Mouse (Mus musculus): ENCODE data around the gene Dmwd. TPM values are rescaled to one million over a fixed set of nuclear protein-coding genes. Genes with fewer than 3 reads are reported as not detected.

Gene Dmwd
- 10.7 TPM for polyA plus RNA-seq (2015; fragmentation: Illumina TruSeq; extraction: RNeasy Lipid Tissue Mini Kit (QIAGEN cat#74804); ENCODE audit: insufficient read depth, low read depth, low replicate concordance)

GRCm38 (mm10) chr7:19075723-19076585 lies at the start of gene Dmwd:
Gene Dmwd (plus strand): TSS chr7:19076227.

GRCm38 (mm10) chr7:19054047-19054776 lies 21.8 kb upstream of the Dmwd start, which contains the start of gene Rsph6a:
Gene Rsph6a (plus strand): TSS chr7:19054690.

GRCm38 (mm10) chr7:19083701-19084100 lies 7.7 kb downstream of the Dmwd start, which contains the start of gene Dmpk:
Gene Dmpk (plus strand): TSS chr7:19083849.

GRCm38 (mm10) chr7:19094471-19094825 lies 18.4 kb downstream of the Dmwd start, which contains the start of gene Six5:
Gene Six5 (plus strand): TSS chr7:19094594.

GRCm38 (mm10) chr7:19118028-19118771 lies 42.2 kb downstream of the Dmwd start, which contains the start of gene Gm4969:
Gene Gm4969 (minus strand): TSS chr7:19118368.

DNA sequence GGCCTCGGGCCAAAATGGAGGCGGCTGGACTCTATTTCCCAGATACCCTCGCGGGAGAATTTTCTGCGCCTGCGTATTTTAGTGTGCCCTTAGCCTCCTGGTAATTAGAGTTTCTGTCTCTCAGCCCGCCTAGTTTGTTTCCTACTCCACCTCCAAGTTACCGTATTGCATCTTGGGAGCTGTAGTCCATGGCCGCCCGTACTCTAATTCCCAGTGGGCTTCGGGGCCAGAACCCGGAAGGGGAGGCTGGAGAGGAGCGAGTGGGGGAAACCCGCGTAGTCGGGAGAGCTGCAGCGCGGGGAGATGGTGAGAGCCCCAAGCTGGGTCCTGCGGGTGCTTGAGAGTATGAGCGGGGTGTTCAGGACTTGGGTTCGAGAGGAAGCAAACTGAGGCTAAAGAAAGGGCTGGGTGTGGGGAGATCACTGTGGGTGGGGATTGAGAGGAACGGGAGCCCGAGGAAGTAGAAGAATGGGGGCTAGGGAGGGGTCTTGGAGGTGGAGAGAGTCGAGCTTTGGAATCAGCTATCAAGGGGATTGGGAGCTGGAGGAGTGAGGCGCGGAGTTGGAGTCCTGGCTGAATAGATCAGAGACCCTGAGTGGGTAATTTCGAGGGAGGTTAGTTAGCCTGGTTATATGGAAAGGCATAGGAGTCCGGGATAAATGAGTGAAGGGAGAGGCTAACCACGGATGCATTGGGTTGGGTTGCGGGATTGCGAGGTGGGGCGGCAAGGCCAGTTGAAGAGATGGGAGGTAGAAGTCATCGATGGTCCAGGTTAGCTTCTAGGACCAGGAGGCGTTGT lies 43.8 kb downstream of the Dmwd start, which contains the start of gene Fbxo46:
Gene Fbxo46, plus strand, starts transcription at position 229 of the 799 bp plus-strand sequence.

Other genes with a start within 250 kb of the Dmwd start
- gene Mill2, start 236.3 kb upstream of the Dmwd start, polyA plus RNA-seq (2015; fragmentation: Illumina TruSeq; extraction: RNeasy Lipid Tissue Mini Kit (QIAGEN cat#74804); ENCODE audit: insufficient read depth, low read depth, low replicate concordance): 4.3 TPM
- not detected for gene Pglyrp1, start 204.9 kb upstream of the Dmwd start, polyA plus RNA-seq (2015; fragmentation: Illumina TruSeq; extraction: RNeasy Lipid Tissue Mini Kit (QIAGEN cat#74804); ENCODE audit: insufficient read depth, low read depth, low replicate concordance)
- 4.1 TPM for gene Ccdc61, start 165.8 kb upstream of the Dmwd start, polyA plus RNA-seq (2015; fragmentation: Illumina TruSeq; extraction: RNeasy Lipid Tissue Mini Kit (QIAGEN cat#74804); ENCODE audit: insufficient read depth, low read depth, low replicate concordance)
- gene Nova2, start 150.3 kb upstream of the Dmwd start, polyA plus RNA-seq (2015; fragmentation: Illumina TruSeq; extraction: RNeasy Lipid Tissue Mini Kit (QIAGEN cat#74804); ENCODE audit: insufficient read depth, low read depth, low replicate concordance): 2.3 TPM
- gene Nanos2, start 88.8 kb upstream of the Dmwd start, polyA plus RNA-seq (2015; fragmentation: Illumina TruSeq; extraction: RNeasy Lipid Tissue Mini Kit (QIAGEN cat#74804); ENCODE audit: insufficient read depth, low read depth, low replicate concordance): not detected
- 2.5 TPM for gene Mypop, start 85.0 kb upstream of the Dmwd start, polyA plus RNA-seq (2015; fragmentation: Illumina TruSeq; extraction: RNeasy Lipid Tissue Mini Kit (QIAGEN cat#74804); ENCODE audit: insufficient read depth, low read depth, low replicate concordance)
- gene Irf2bp1, start 72.2 kb upstream of the Dmwd start, polyA plus RNA-seq (2015; fragmentation: Illumina TruSeq; extraction: RNeasy Lipid Tissue Mini Kit (QIAGEN cat#74804); ENCODE audit: insufficient read depth, low read depth, low replicate concordance): 5.9 TPM
- gene Foxa3, start 52.7 kb upstream of the Dmwd start, polyA plus RNA-seq (2015; fragmentation: Illumina TruSeq; extraction: RNeasy Lipid Tissue Mini Kit (QIAGEN cat#74804); ENCODE audit: insufficient read depth, low read depth, low replicate concordance): 5.9 TPM
- 20.0 TPM for gene Sympk, start 51.9 kb upstream of the Dmwd start, polyA plus RNA-seq (2015; fragmentation: Illumina TruSeq; extraction: RNeasy Lipid Tissue Mini Kit (QIAGEN cat#74804); ENCODE audit: insufficient read depth, low read depth, low replicate concordance)
- gene Rsph6a, start 21.5 kb upstream of the Dmwd start, polyA plus RNA-seq (2015; fragmentation: Illumina TruSeq; extraction: RNeasy Lipid Tissue Mini Kit (QIAGEN cat#74804); ENCODE audit: insufficient read depth, low read depth, low replicate concordance): not detected
- gene Dmpk, start 7.6 kb downstream of the Dmwd start, polyA plus RNA-seq (2015; fragmentation: Illumina TruSeq; extraction: RNeasy Lipid Tissue Mini Kit (QIAGEN cat#74804); ENCODE audit: insufficient read depth, low read depth, low replicate concordance): 15.3 TPM
- gene Six5, start 18.4 kb downstream of the Dmwd start, polyA plus RNA-seq (2015; fragmentation: Illumina TruSeq; extraction: RNeasy Lipid Tissue Mini Kit (QIAGEN cat#74804); ENCODE audit: insufficient read depth, low read depth, low replicate concordance): 8.4 TPM
- gene Gm4969, start 42.1 kb downstream of the Dmwd start, polyA plus RNA-seq (2015; fragmentation: Illumina TruSeq; extraction: RNeasy Lipid Tissue Mini Kit (QIAGEN cat#74804); ENCODE audit: insufficient read depth, low read depth, low replicate concordance): not detected
- 1.5 TPM for gene Fbxo46, start 43.6 kb downstream of the Dmwd start, polyA plus RNA-seq (2015; fragmentation: Illumina TruSeq; extraction: RNeasy Lipid Tissue Mini Kit (QIAGEN cat#74804); ENCODE audit: insufficient read depth, low read depth, low replicate concordance)
- gene Qpctl, start 73.1 kb downstream of the Dmwd start, polyA plus RNA-seq (2015; fragmentation: Illumina TruSeq; extraction: RNeasy Lipid Tissue Mini Kit (QIAGEN cat#74804); ENCODE audit: insufficient read depth, low read depth, low replicate concordance): 5.5 TPM
- gene Snrpd2, start 73.5 kb downstream of the Dmwd start, polyA plus RNA-seq (2015; fragmentation: Illumina TruSeq; extraction: RNeasy Lipid Tissue Mini Kit (QIAGEN cat#74804); ENCODE audit: insufficient read depth, low read depth, low replicate concordance): 17.7 TPM
- 6.9 TPM for gene Gipr, start 89.9 kb downstream of the Dmwd start, polyA plus RNA-seq (2015; fragmentation: Illumina TruSeq; extraction: RNeasy Lipid Tissue Mini Kit (QIAGEN cat#74804); ENCODE audit: insufficient read depth, low read depth, low replicate concordance)
- gene Eml2, start 100.2 kb downstream of the Dmwd start, polyA plus RNA-seq (2015; fragmentation: Illumina TruSeq; extraction: RNeasy Lipid Tissue Mini Kit (QIAGEN cat#74804); ENCODE audit: insufficient read depth, low read depth, low replicate concordance): 6.4 TPM
- 3.5 TPM for gene Gpr4, start 136.3 kb downstream of the Dmwd start, polyA plus RNA-seq (2015; fragmentation: Illumina TruSeq; extraction: RNeasy Lipid Tissue Mini Kit (QIAGEN cat#74804); ENCODE audit: insufficient read depth, low read depth, low replicate concordance)
- 3.2 TPM for gene Opa3, start 152.1 kb downstream of the Dmwd start, polyA plus RNA-seq (2015; fragmentation: Illumina TruSeq; extraction: RNeasy Lipid Tissue Mini Kit (QIAGEN cat#74804); ENCODE audit: insufficient read depth, low read depth, low replicate concordance)
- 15.6 TPM for gene Vasp, start 195.6 kb downstream of the Dmwd start, polyA plus RNA-seq (2015; fragmentation: Illumina TruSeq; extraction: RNeasy Lipid Tissue Mini Kit (QIAGEN cat#74804); ENCODE audit: insufficient read depth, low read depth, low replicate concordance)
- gene Ppm1n, start 203.8 kb downstream of the Dmwd start, polyA plus RNA-seq (2015; fragmentation: Illumina TruSeq; extraction: RNeasy Lipid Tissue Mini Kit (QIAGEN cat#74804); ENCODE audit: insufficient read depth, low read depth, low replicate concordance): not detected
- gene Rtn2, start 206.4 kb downstream of the Dmwd start, polyA plus RNA-seq (2015; fragmentation: Illumina TruSeq; extraction: RNeasy Lipid Tissue Mini Kit (QIAGEN cat#74804); ENCODE audit: insufficient read depth, low read depth, low replicate concordance): 0.98 TPM
- 3.5 TPM for gene Fosb, start 233.8 kb downstream of the Dmwd start, polyA plus RNA-seq (2015; fragmentation: Illumina TruSeq; extraction: RNeasy Lipid Tissue Mini Kit (QIAGEN cat#74804); ENCODE audit: insufficient read depth, low read depth, low replicate concordance)

Measured in pancreas, adult 10 weeks (tissue).